Mouse (Mus musculus) stomach, embryonic 14.5 days (tissue): ENCODE data around the gene Trim3. TPM values are rescaled to one million over a fixed set of nuclear protein-coding genes. Genes with fewer than 3 reads are reported as not detected.

Experiments used
- ATAC-seq: fragments of 200-750 bp; cut with Nextera tagmentation; 2 replicates; pipeline ENCODE4 v1.8.0; 2017; ENCODE audit warnings: low read depth, moderate TSS enrichment; ENCODE audit not compliant: insufficient number of reproducible peaks, insufficient read depth, low FRiP score
- H3K27ac ChIP-seq: fragments of 300-500 bp; sonication (generic); 2 replicates; pipeline ENCODE4 v1.5.1; 2014; ENCODE audit warnings: mild to moderate bottlenecking, low read length, moderate library complexity, mixed read lengths
- H3K27me3 ChIP-seq: fragments of 300-500 bp; sonication (generic); 2 replicates; pipeline ENCODE4 v1.6.1; 2014; ENCODE audit warnings: low read length, control low read depth, mixed read lengths; ENCODE audit not compliant: control insufficient read depth, insufficient read depth
- H3K36me3 ChIP-seq: fragments of 300-500 bp; sonication (generic); 2 replicates; pipeline ENCODE4 v1.6.1; 2014; ENCODE audit warnings: mild to moderate bottlenecking, control low read depth, low read length, moderate library complexity, mixed read lengths; ENCODE audit not compliant: control insufficient read depth, insufficient read depth
- H3K4me1 ChIP-seq: fragments of 300-500 bp; sonication (generic); 2 replicates; pipeline ENCODE4 v1.6.1; 2014; ENCODE audit warnings: low read length, control low read depth, mixed read lengths; ENCODE audit not compliant: control insufficient read depth, insufficient read depth
- H3K4me2 ChIP-seq: fragments of 300-500 bp; sonication (generic); replicated peaks from 2 replicates; pipeline ENCODE4 v1.6.1; 2014; ENCODE audit warnings: low read depth, low read length, control low read depth
- H3K4me3 ChIP-seq: fragments of 300-500 bp; sonication (generic); 2 replicates; pipeline ENCODE4 v1.5.1; 2014; ENCODE audit warnings: low read depth, low read length, control low read depth
- H3K9ac ChIP-seq: fragments of 300-500 bp; sonication (generic); replicated peaks from 2 replicates; pipeline ENCODE4 v1.6.1; 2014; ENCODE audit warnings: low read depth, mild to moderate bottlenecking, control low read depth, low read length, moderate library complexity, mixed read lengths
- H3K9me3 ChIP-seq: fragments of 300-500 bp; sonication (generic); 2 replicates; pipeline ENCODE4 v1.6.1; 2016; ENCODE audit warnings: low read depth, low read length, control low read depth; ENCODE audit not compliant: control insufficient read depth
- WGBS: fragments of 180-500 bp; shearing (Covaris S2); extraction: QIAGEN DNeasy Blood & Tissue Kit; methylation state at CpG from one replicate; pipeline ENCODE4 v1.1.7; 2014; 5-methylcytosine and 5-hydroxymethylcytosine counted together
- polyA plus RNA-seq: library from polyadenylated mRNA; unstranded; fragments of >200 nt; fragmentation: Nextera tagmentation; extraction: Ambion mirVana; gene quantifications from 2 replicates; pipeline ENCODE4 v1.2.1, GENCODE M21; 2014

Gene Trim3
- polyA plus RNA-seq, 1 experiment from 2014 or later, result 28.8 TPM

DNA sequence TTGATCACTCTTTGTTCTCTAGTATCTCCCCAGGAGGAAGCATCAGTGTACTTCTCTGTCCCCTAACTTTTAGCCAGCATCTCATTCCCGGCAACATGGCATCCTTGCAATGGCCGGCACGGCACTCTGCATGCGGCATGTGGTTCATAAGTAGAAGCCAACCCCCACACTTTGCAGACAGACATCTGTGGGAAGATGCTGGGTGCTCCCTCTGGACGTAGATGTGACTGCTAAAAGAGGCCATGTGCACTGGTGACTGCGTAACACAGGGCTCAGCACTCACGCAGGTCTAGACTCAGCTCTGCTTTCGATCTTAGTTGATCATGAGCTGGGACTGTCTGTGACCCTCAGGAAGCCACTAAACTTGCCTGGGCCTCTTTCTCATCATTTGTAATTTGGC lies 60.4 kb downstream of the Trim3 start:
- 94% methylated on average over 8 of the region's 8 CpGs for WGBS
- no peak overlapping the region for H3K9ac ChIP-seq

DNA sequence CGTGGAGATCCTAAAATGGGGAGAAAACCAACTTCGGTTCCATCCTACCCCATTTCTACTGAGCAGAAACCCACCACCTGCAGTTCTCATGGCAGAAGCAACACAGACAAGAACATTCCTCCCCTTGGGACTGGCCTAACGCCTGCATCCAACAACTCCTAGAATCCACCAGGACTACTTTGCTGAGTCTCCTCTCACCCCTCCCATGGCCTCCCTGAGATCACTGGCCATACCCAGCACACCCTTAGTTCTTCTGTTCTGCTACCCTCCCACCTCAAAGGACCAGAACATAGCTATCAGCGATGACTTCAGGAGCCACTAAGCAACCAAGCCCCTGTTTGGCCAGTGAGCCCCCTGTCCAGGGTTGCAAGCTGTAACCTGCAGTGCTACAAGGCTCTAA lies 62.6 kb downstream of the Trim3 start:
- WGBS, result 78% methylated on average over 4 of the region's 4 CpGs
- Histone ChIP-seq H3K4me3 (no peak overlapping the region), H3K36me3 (peaks cover 20% of the 10 kb centered on the region), H3K4me2 (no peak overlapping the region), H3K4me1 (peaks cover 15% of the 10 kb centered on the region; the same call in 1 of the 2 replicates), H3K9ac (no peak overlapping the region), H3K27ac (no peak overlapping the region), H3K27me3 (no peaks in the 10 kb centered on the region), H3K9me3 (no peaks in the 10 kb centered on the region)
- ATAC-seq, result no peak

More for the DNA sequence above, 60.4 kb downstream of the Trim3 start:
- no peaks in the 10 kb centered on the region for H3K9me3 ChIP-seq
- no peaks in the 10 kb centered on the region for H3K27me3 ChIP-seq
- no peak for ATAC-seq
- peaks cover 18% of the 10 kb centered on the region; the same call in 1 of the 2 replicates for H3K4me1 ChIP-seq
- no peak overlapping the region for H3K27ac ChIP-seq
- no peak overlapping the region for H3K4me2 ChIP-seq
- peaks cover 8% of the 10 kb centered on the region for H3K36me3 ChIP-seq
- H3K4me3 ChIP-seq, result no peak overlapping the region

DNA sequence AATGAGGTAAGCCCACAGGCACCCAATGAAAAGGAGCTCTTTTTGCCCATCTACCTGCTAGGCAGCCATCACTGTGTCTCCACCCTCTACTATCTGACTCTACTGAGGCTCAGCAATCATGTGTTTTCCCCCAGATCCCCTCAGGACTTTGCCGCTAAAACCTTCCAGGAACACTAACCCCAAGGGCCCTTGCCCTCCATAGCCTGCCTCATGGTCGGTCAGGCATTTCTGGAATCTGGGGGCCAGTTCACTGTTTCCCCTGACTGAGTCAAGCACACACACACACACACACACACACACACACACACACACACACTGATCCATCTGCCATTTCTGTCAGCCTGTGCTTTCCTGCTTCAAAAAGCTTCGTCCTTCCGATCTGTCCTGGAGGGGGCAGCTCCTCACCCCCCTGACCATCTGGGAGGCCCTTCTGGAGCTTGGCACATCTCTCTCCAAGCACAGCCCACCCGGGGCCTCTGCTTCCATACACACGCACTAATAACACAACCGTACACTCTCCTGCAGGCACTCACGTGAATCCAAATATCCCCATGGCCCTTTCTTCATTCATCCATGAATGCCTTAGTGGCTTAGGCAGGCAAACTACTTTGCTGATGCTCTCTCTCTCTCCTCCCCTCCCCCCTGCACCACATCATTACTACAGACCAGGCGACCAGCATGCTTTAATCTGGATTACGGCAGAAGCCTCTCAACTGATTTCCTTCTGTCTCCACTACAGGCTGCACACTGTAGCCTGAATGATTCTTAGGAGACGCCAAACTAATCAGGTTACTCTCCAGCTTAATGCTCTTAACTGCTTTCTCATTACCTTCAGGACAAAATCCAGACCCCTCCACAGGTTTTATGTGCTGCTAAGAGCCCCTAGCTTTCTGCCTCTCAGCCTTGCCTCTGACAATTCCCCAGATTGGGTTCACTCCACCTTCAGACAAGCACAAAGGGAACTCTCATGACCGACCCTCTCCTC lies 63.6 kb downstream of the Trim3 start:
- peak overlapping the region; percentile 33; the same call in 1 of the 2 replicates for H3K27ac ChIP-seq

DNA sequence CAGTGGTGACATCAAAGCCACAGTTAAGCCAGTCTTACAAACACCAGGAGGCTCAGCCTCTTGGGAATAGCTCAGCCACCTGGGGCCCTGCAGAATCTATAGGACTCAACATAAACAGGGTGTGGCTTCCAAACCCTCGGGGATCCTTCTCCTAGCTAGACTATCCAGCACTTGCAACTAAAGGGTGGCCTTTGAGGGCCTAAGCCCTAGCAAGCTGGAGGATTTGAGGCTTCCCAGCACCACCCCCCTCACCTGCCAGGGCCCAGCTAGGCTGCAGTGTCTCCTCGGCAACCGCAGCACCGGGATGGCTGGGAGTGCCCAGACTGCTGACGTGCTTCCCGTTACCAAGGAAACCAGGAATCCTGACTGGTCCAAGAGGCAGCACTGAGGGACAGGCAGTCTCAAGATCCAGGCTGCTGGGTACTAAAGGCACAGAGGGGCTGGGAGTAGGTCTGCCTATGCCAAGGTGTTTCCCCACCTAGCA lies 64.3 kb downstream of the Trim3 start:
- WGBS, result 5% methylated on average over 6 of the region's 6 CpGs
- H3K9ac ChIP-seq, result no peak overlapping the region
- no peak overlapping the region for H3K4me3 ChIP-seq
- no peak overlapping the region for H3K27ac ChIP-seq
- ATAC-seq, result peak; percentile 64
- H3K36me3 ChIP-seq, result peaks cover 27% of the 10 kb centered on the region
- no peak overlapping the region for H3K4me2 ChIP-seq
- H3K4me1 ChIP-seq, result peaks cover 15% of the 10 kb centered on the region; the same call in 1 of the 2 replicates
- no peaks in the 10 kb centered on the region for H3K27me3 ChIP-seq
- no peaks in the 10 kb centered on the region for H3K9me3 ChIP-seq

More for the DNA sequence above, 63.6 kb downstream of the Trim3 start:
- H3K4me1 ChIP-seq, result peaks cover 15% of the 10 kb centered on the region; the same call in 1 of the 2 replicates
- ATAC-seq, result no peak
- H3K9me3 ChIP-seq, result no peaks in the 10 kb centered on the region
- WGBS, result 39% methylated on average over 12 of the region's 12 CpGs
- no peaks in the 10 kb centered on the region for H3K27me3 ChIP-seq
- no peak overlapping the region for H3K9ac ChIP-seq
- H3K36me3 ChIP-seq, result peaks cover 21% of the 10 kb centered on the region
- no peak overlapping the region for H3K4me2 ChIP-seq
- no peak overlapping the region for H3K4me3 ChIP-seq

DNA sequence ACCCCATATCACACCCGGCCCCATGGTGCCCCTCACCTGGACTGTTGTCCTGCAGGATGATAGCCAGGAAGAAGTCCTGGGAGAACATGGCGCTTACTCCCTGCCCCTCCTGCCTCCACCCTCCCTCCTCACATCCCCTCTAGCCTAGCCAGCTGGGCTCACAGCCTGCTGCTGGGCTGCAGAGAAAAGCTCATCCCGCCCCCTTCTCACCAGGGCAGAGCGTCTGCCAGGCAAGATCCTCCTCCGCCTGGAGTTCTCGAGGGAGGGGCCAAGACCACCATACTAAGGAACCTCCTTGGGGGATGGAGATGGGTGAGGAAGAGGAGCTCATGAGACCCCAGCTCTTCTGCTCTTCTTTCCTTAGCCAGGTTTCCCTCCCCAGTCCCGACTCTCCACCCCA lies 64.8 kb downstream of the Trim3 start:
- Histone ChIP-seq H3K9me3 (no peaks in the 10 kb centered on the region), H3K4me3 (no peak overlapping the region), H3K4me1 (peaks cover 15% of the 10 kb centered on the region; the same call in 1 of the 2 replicates), H3K4me2 (no peak overlapping the region), H3K27ac (no peak overlapping the region), H3K9ac (no peak overlapping the region), H3K36me3 (peaks cover 26% of the 10 kb centered on the region), H3K27me3 (no peaks in the 10 kb centered on the region)
- peak; percentile 50; the same call in 1 of the 2 replicates for ATAC-seq
- 22% methylated on average over 7 of the region's 7 CpGs for WGBS

DNA sequence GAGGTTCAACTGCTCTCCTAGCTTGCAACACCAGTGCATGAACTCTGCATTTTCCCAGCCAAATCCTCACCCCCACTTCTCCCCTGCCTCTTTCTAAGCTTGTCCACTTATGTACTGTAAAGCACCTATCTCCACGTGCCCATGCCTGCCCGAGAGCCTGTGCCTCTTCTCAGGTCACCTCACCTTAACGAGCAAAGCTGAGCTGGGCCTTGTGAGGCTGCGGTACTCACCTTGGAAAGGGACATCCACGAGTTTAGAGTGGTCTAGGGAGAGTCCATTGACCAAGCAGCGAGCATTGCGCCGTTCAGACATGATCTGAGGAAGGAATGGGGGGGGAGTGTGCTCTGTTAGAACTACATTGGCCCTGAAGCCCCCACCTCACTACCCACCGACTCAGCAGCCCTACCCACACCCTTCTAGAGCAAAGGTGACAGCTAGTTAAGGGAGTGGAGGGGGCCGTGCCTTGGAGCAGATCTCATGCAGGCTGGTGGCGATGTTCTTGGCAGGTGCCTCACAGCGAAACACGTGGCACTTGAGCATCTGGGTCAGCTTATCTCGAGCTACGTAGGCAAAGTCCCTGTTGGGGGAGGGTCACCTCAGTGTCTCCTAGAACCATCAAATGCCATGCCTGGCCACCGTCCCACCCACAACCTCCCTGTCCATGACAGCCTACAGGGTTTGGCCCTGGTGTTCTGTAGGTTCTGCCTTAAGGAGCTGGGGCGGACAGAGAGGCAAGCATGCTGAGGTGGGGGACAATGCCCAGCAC lies 68.1 kb downstream of the Trim3 start:
- Histone ChIP-seq H3K9ac (no peak overlapping the region), H3K27ac (no peak overlapping the region), H3K27me3 (no peaks in the 10 kb centered on the region), H3K9me3 (no peaks in the 10 kb centered on the region), H3K4me2 (no peak overlapping the region), H3K4me1 (peaks cover 15% of the 10 kb centered on the region; the same call in 1 of the 2 replicates), H3K4me3 (no peak overlapping the region), H3K36me3 (peaks cover 18% of the 10 kb centered on the region; the same call in 1 of the 2 replicates)
- ATAC-seq, result no peak
- 88% methylated on average over 17 of the region's 17 CpGs for WGBS

DNA sequence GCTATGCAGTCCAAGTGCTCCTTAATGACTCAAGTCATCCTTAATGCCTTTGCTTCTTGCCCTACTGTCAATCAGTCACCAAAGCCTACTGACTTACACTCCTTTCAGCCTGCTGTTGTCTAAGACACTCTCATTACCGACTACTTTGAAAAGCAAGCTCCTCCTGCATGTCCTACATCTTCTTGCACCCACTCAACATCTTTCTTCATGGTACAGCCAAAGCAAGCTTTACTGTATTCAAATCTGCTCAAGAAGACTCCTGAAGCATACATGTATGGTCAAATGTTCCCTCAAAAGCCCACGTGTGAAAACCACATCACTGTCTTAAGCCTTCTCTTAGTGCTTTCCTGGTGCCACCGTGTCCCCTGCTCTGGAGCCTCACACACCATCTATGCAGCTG lies 70.0 kb downstream of the Trim3 start:
- Histone ChIP-seq H3K4me1 (no peaks in the 10 kb centered on the region), H3K36me3 (peaks cover 22% of the 10 kb centered on the region; the same call in 1 of the 2 replicates), H3K27ac (no peak overlapping the region), H3K9ac (no peak overlapping the region), H3K9me3 (no peaks in the 10 kb centered on the region), H3K4me2 (no peak overlapping the region), H3K4me3 (no peak overlapping the region), H3K27me3 (no peaks in the 10 kb centered on the region)
- ATAC-seq, result no peak
- 84% methylated on average over 3 of the region's 3 CpGs for WGBS

DNA sequence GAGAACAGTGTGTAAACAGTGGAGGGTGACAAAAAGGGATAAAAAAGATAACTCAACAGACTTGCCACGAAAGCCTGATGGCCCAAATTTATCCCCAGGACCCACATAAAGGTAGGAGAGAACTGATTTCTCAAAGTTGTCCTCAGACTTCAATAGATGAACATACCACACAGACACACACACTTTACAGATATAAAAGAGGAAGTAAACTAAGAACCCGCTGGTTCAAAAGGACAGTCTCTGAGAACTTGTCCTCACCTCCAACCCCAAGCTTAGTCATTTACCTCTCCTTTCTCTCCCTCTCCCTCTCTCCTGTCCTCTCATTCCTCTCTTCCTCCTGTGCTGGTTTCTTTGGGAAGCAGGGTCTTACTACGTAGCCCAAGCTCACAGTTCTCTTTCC lies 71.1 kb downstream of the Trim3 start:
- no peak overlapping the region for H3K4me3 ChIP-seq
- H3K27me3 ChIP-seq, result no peaks in the 10 kb centered on the region
- no peak overlapping the region for H3K9ac ChIP-seq
- H3K27ac ChIP-seq, result no peak overlapping the region
- H3K36me3 ChIP-seq, result peaks cover 26% of the 10 kb centered on the region
- H3K4me1 ChIP-seq, result no peaks in the 10 kb centered on the region
- ATAC-seq, result no peak
- no peak overlapping the region for H3K4me2 ChIP-seq
- 88% methylated on average over 3 of the region's 3 CpGs for WGBS
- H3K9me3 ChIP-seq, result no peaks in the 10 kb centered on the region
